Mouse (Mus musculus): ENCODE results near the gene Smyd3. TPM values are rescaled to one million over a fixed set of nuclear protein-coding genes. Genes with fewer than 3 reads are reported as not detected.
A peak's percentile ranks its signal among the peaks of the same experiment; 100 is the strongest.

Gene Smyd3
- total RNA-seq, 4 experiments from 2014 or later = 25.1 to 28.9 (median 26.2) TPM

- peak; percentile 70 to 86 for DNase-seq (ENCODE audit: low spot score in 2 of 2)
These were observed 285.8 kb downstream of the Smyd3 start for GRCm38 (mm10) chr1:179231777-179232661.

DNA sequence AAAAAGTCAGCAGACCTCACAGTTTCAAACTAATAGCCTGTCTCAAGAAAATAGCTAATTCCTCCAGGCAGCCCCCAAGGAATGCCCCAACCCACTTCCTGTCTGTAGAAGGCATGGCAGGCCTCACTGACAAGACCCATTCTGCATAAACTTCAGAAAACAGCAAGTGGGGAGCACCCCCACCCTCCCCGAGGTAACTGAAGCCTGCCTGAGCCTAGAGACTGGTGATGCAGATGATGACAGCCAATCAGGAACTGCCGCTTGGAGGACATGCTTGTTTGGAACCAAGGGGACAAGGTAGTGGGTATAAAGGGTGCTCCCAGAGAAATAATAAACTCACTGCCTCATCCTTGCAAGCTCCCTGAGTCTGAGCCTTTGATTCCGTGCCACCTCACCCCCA lies 288.3 kb downstream of the Smyd3 start:
- no peak for DNase-seq (ENCODE audit: low spot score in 2 of 2)

GRCm38 (mm10) chr1:179220290-179220689 lies 297.6 kb downstream of the Smyd3 start:
- no peak for DNase-seq (ENCODE audit: low spot score in 2 of 2)

DNA sequence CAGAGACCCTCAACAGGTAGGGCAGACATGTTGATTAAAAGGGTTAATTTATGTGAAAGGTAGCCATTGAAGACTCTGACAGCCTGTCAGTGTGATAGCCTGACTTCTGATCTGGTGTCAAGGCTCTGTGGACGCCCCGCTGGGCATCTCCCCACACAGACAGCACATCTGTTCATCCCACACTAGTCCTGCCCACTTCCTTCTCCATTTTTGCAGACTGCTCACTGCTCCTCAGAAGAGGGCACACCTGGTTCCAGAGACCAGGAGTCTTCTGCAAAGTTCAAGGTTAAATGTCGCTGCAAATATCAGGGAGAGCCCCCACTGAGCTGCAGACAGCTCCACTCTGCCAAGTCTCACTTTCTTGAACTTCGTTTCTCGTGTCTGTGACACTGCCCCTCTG lies 299.8 kb downstream of the Smyd3 start:
- DNase-seq (ENCODE audit: low spot score in 2 of 2) = no peak

DNA sequence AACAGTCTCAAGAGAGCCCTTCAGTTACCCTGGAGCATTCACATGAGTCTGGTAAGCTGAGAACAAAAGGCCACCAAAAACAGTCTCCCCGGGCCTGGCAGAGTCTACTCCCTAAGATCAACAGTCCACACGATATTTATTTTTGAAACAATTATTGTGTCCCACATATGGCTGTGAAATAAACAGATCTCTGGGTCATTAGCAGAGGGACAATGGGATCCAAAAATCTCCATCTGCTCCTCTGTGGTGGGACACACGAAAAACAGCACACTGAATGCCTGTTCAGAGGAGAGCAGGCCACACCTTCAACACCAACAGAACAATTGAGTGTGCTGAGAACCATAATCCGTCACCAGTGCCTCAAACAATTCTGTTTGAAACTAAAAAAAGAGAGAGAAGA lies 300.8 kb downstream of the Smyd3 start:
- no peak for DNase-seq (ENCODE audit: low spot score in 2 of 2)

- no peak for DNase-seq (ENCODE audit: low spot score in 2 of 2)
These were observed 304.5 kb downstream of the Smyd3 start for GRCm38 (mm10) chr1:179213381-179213780.

DNA sequence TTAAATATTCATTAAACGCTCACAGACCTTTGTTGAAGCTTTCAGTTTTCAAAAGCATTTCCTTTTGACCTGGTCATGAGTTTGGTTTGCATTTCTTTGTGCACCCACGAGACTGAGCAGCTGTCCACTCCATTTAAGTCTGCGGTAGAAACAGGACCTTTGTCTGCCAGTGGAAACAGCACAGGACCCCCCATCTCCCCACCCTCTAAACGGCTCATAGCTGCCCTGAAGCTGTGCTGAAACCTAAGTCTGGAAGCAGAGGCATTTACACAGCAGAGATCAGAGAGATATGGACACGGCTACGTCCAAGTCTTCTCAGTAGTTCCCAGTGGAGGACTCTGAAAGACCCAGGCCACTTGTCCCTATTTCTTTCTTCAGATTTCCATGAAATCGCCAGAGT lies 305.5 kb downstream of the Smyd3 start:
- DNase-seq (ENCODE audit: low spot score in 2 of 2) = no peak

DNA sequence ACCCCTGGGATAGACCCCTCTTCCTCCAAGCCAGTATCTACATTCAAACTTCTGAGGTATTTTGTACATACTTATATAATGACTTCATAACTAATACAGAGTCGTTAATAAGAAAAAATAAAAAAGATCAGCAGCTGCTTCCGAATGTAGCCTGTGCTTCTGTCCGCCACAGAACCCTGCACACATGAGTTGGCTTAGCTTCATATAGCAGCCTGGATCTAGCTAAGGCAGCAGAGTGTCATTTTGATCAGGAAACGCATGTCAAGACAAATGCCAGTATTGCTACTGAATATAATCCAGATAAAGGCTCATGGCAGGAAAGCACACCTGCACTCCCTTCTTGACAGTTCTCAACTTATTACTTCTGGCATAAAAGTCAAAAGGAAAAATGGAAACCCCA lies 306.5 kb downstream of the Smyd3 start:
- no peak for DNase-seq (ENCODE audit: low spot score in 2 of 2)

GRCm38 (mm10) chr1:179207846-179208595 lies 309.8 kb downstream of the Smyd3 start:
- no peak for DNase-seq (ENCODE audit: low spot score in 2 of 2)

DNA sequence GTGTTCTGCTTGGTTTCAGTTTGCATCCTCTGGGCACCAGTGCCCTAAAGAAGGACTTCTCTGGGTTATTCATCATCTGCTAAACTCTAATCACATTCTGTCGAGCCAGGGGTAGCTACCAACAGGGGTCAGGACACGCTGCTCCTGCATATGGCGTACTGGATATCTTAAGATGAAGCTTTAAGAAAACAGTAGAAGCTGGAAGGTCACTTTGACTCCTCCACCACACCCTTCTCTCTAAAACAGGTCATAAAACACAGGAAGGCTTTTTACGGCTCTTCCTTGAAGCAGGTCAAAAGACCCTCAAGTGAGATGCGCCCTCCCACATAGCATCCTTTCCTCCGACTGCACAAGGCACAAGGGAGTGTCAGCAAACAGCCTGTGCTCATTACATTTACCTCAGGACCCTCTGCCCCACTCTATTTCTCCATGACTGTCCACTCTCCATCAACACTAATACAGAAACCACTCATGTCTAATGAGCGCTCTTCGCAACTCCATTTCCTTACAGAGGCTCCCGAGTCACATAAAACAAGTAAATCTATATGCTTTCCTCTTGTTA lies 310.6 kb downstream of the Smyd3 start:
- DNase-seq (ENCODE audit: low spot score in 2 of 2) = no peak

GRCm38 (mm10) chr1:179198517-179199200 lies 319.2 kb downstream of the Smyd3 start:
- no peak for DNase-seq (ENCODE audit: low spot score in 2 of 2)

DNA sequence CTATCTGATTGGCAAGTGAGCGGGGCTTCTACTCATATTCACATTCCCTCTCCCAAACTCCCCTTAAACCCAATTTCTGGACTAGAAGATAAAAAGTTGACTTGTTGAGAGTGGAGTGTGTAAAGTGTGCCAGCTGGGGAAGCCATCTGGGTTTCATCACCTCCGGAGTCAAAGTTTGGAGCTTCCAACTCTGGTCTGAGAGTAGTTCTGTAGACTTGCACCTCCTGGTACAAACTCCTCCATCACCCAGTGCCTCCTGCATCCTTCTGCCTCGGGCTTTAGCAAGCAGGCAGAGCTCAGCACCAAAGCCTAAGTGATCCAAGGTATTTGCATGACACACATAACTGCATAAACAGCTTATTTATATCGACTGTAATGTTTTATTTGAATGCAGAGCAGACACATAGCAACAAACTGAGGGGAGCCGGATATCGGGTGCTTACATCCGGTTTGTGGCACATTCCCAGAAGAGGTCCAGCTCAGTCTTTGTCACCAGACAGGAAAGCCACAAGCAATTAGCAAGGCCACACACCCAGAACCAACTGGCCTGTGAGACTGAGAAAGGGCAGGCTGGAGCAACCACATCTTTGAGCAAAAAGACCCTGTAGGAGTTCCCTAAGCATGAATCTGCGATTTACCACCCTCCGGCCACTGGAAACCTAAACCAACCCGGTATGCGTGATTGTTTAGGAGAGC lies 319.9 kb downstream of the Smyd3 start:
- DNase-seq (ENCODE audit: low spot score in 2 of 2) = no peak

DNA sequence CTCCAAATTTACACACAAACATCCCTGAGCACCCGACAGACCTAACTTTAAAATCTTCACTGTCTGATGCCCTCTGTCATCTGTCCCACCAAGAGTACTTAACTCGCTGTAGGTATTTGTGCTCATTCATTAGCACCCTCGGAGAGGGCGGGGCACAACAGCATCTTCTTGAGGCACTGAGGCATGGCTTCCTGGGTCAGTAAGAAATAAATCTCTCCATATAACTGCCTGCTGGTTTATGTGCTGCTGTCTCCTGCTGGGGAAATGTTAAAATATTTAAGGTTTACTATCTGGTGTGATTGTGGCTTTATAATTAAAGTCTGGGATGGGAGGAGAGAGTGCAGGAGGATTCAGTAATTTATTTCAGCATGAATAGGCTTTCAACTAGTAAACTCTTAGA lies 320.7 kb downstream of the Smyd3 start:
- DNase-seq (ENCODE audit: low spot score in 2 of 2) = no peak

- no peak for DNase-seq (ENCODE audit: low spot score in 2 of 2)
These were observed 321.4 kb downstream of the Smyd3 start for GRCm38 (mm10) chr1:179196422-179196821.

GRCm38 (mm10) chr1:179192781-179193180 lies 325.1 kb downstream of the Smyd3 start:
- no peak for DNase-seq (ENCODE audit: low spot score in 2 of 2)

- DNase-seq (ENCODE audit: low spot score in 2 of 2) = no peak
These were observed 327.0 kb downstream of the Smyd3 start for GRCm38 (mm10) chr1:179190837-179191236.

DNA sequence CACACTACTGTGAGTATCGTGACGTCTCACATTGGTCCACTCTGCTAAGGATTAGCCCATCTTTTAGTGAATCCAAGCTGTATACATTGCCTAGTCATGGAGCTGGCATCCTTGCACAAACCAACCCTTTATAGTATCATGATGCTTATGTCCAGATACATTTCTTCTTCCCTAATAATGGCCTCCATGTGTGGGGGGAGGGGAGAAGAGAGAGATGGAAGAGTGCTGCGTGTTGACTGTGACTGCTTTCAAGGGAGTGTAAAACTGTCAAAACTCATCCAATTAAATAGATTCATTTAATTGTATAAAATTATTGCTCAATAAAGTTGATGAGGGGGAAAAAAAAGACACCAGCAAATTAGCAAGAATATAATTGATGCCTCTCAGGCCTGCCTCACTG lies 330.7 kb downstream of the Smyd3 start:
- DNase-seq (ENCODE audit: low spot score in 2 of 2) = no peak

DNA sequence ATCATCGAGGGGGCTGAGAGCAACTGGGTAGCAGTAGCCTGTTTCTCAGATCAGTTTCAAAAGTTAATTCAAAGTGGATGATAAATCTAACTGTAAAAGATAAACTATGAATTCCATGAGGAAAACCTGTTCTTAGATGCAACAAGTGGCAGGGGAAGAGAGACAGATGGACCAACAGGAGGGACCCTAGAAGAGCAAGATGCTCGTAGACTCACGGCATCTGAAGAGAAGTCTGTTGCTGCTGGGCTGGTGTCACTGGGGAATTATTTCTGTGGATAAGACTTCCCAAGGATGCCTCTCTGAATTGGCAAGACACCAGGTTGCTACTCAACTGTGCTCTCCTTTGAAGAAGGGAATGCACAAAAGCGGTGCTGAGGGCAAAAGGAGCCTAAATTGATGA lies 333.2 kb downstream of the Smyd3 start:
- peak; percentile 35 to 58 for DNase-seq (ENCODE audit: low spot score in 2 of 2)

- no peak for DNase-seq (ENCODE audit: low spot score in 2 of 2)
These were observed 334.3 kb downstream of the Smyd3 start for GRCm38 (mm10) chr1:179183499-179183898.

DNA sequence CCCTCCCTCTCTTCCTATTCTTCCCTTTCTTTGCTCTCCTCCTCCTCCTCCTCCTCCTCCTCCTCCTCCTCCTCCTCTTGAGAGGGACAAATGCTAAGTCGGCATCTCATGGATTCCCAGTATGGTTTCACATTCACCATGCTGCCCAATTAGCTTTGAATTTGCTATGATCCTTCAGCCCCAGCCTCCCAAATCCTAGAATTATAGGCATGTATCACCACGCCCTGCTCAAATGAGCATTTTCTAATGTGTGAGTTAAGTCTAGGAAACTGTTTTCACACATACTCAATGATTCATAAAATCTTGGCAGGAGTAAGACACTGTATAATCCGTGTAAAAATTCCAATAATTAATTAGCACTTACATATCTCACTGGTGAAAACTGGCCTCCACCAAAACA lies 337.3 kb downstream of the Smyd3 start:
- no peak for DNase-seq (ENCODE audit: low spot score in 2 of 2)

Measured in layer of hippocampus, adult 8-10 months (tissue).